Mouse (Mus musculus) embryonic facial prominence, embryonic 14.5 days (tissue): ENCODE data around the gene Iqcf5. TPM values are rescaled to one million over a fixed set of nuclear protein-coding genes. Genes with fewer than 3 reads are reported as not detected.
A peak's percentile ranks its signal among the peaks of the same experiment; 100 is the strongest.
"Not testable (repeated sequence)": the region's sequence is repeated elsewhere in the genome, so short reads cannot be mapped to it uniquely, and the experiment has no call there.

Experiments used
- ATAC-seq: fragments of 200-750 bp; cut with Nextera tagmentation; 2 replicates; pipeline ENCODE4 v1.8.0; 2017; ENCODE audit warnings: low read depth, moderate number of reproducible peaks, moderate TSS enrichment
- DNase-seq: peaks from one replicate; pipeline ENCODE4 v3.0.0-alpha.2; 2015; ENCODE audit warnings: low spot score
- H3K27ac ChIP-seq: fragments of 300-500 bp; sonication (generic); replicated peaks from 2 replicates; pipeline ENCODE4 v1.5.1; 2014; ENCODE audit warnings: low read depth, mild to moderate bottlenecking, low read length, moderate library complexity
- H3K27me3 ChIP-seq: fragments of 300-500 bp; sonication (generic); replicated peaks from 2 replicates; pipeline ENCODE4 v1.6.1; 2014; ENCODE audit warnings: low read length; ENCODE audit not compliant: control insufficient read depth, insufficient read depth
- H3K36me3 ChIP-seq: fragments of 300-500 bp; sonication (generic); 2 replicates; pipeline ENCODE4 v1.6.1; 2014; ENCODE audit warnings: low read length, mixed read lengths; ENCODE audit not compliant: control insufficient read depth, insufficient read depth
- H3K4me1 ChIP-seq: fragments of 300-500 bp; sonication (generic); 2 replicates; pipeline ENCODE4 v1.6.1; 2014; ENCODE audit warnings: antibody characterized with exemption, low read length; ENCODE audit not compliant: control insufficient read depth, insufficient read depth
- H3K4me2 ChIP-seq: fragments of 300-500 bp; sonication (generic); 2 replicates; pipeline ENCODE4 v1.6.1; 2014; ENCODE audit warnings: low read depth, mild to moderate bottlenecking, low read length, moderate library complexity, mixed read lengths
- H3K4me3 ChIP-seq: fragments of 300-500 bp; sonication (generic); 2 replicates; pipeline ENCODE4 v1.5.1; 2014; ENCODE audit warnings: low read depth, mild to moderate bottlenecking, low read length
- H3K9ac ChIP-seq: fragments of 300-500 bp; sonication (generic); 2 replicates; pipeline ENCODE4 v1.6.1; 2014; ENCODE audit warnings: low read depth, mild to moderate bottlenecking, low read length, moderate library complexity, mixed read lengths
- H3K9me3 ChIP-seq: fragments of 300-500 bp; sonication (generic); 2 replicates; pipeline ENCODE4 v1.6.1; 2016; ENCODE audit warnings: low read length; ENCODE audit not compliant: control insufficient read depth
- WGBS: fragments of 180-500 bp; shearing (Covaris S2); extraction: QIAGEN DNeasy Blood & Tissue Kit; methylation state at CpG from one replicate; pipeline ENCODE4 v1.1.7; 2014; 5-methylcytosine and 5-hydroxymethylcytosine counted together
- polyA plus RNA-seq: library from polyadenylated mRNA; unstranded; fragments of >200 nt; fragmentation: Nextera tagmentation; extraction: Ambion mirVana; gene quantifications from 2 replicates; pipeline ENCODE4 v1.2.1, GENCODE M21; 2014

Iqcf5 gene
- polyA plus RNA-seq, 1 experiment from 2014 or later: not detected

- H3K9me3 ChIP-seq: no peaks in the 10 kb centered on the region
- no peak for DNase-seq
- H3K9ac ChIP-seq: no peak overlapping the region
- peaks cover 57% of the 10 kb centered on the region for H3K36me3 ChIP-seq
- WGBS: 89% methylated on average over 9 of the region's 10 CpGs
- H3K27ac ChIP-seq: no peak overlapping the region
- H3K4me2 ChIP-seq: no peak overlapping the region
- H3K4me1 ChIP-seq: no peaks in the 10 kb centered on the region
- no peak overlapping the region for H3K4me3 ChIP-seq
- no peak for ATAC-seq
- no peaks in the 10 kb centered on the region for H3K27me3 ChIP-seq
These were observed 29.3 kb upstream of the Iqcf5 start for GRCm38 (mm10) chr9:106485076-106485475.

DNA sequence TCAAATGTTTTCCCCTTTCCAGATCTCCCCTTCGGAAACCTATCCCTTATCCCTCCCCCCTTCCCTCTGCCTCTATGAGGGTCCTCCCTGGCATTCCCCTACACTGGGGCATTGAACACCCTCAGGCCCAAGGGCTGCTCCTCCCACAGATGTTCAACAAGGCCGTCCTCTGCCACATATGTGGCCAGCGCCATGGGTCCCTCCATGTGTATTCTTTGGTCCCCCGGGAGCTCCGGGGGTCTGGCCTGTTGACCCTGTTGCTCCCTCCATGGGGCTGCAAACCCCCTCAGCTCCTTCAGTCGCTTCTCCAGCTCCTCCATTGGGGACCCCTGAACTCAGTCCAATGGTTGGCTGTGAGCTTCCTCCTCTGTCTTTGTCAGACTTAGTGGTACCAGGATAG, 26.8 kb upstream of the Iqcf5 start:
- H3K36me3 ChIP-seq: peaks cover 39% of the 10 kb centered on the region
- 84% methylated on average over 6 of the region's 6 CpGs for WGBS
- ATAC-seq, H3K9me3 ChIP-seq, H3K27me3 ChIP-seq, H3K27ac ChIP-seq, H3K9ac ChIP-seq, H3K4me3 ChIP-seq, H3K4me1 ChIP-seq, H3K4me2 ChIP-seq, DNase-seq: not testable (repeated sequence)

DNA sequence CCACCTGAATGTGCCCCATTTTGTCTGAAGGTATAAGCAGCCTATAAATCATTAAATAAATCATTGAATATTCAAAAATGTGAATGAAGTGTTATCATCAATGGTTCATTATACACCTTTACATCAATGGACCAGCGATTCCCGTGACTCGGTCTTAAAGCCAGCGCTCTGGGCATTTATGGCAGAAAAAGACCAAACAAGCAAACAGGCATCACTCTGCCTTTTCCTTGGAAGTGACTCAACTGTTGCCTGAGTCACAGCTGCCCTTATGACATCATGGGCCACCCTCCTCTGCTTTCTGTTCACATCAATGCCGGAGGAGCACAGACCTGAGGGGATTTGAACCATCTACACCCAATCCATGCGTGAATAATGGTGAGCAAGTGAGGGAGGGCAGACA, 14.7 kb upstream of the Iqcf5 start, which contains the start of gene Iqcf1:
Iqcf1 (plus strand) TSS at position 301 of the 400 bp plus-strand sequence.
- no peaks in the 10 kb centered on the region for H3K36me3 ChIP-seq
- ATAC-seq: no peak
- no peak within 1 kb of the TSS for H3K27ac ChIP-seq
- H3K4me2 ChIP-seq: no peak within 1 kb of the TSS
- DNase-seq: no peak
- no peaks in the 10 kb centered on the region for H3K4me1 ChIP-seq
- H3K27me3 ChIP-seq: no peaks in the 10 kb centered on the region
- no peak within 1 kb of the TSS for H3K9ac ChIP-seq
- no peaks in the 10 kb centered on the region for H3K9me3 ChIP-seq
- H3K4me3 ChIP-seq: no peak within 1 kb of the TSS
- 93% methylated on average over 6 of the region's 6 CpGs for WGBS

DNA sequence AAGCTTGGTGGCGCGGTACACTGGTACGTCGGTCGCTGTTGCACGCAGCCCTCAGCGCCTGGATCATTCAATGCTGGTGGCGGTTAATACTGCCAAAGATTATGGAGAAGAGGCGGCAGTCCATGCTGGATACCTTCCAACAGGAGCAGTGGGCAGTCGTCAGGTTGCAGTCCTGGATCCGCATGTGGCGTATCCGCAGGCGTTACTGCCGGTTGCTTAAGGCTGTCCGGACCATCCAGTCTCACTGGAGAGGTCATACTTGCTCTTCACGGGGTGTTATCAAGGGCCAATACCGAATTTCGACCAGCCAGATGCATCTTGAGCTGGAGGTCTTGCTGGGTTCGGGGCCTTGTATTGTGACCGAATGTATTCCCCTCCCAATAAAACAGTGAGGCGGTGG, 12.5 kb upstream of the Iqcf5 start:
- H3K9me3 ChIP-seq: no peaks in the 10 kb centered on the region
- no peak overlapping the region for H3K4me3 ChIP-seq
- H3K4me2 ChIP-seq: no peak overlapping the region
- H3K9ac ChIP-seq: no peak overlapping the region
- no peak overlapping the region for H3K27ac ChIP-seq
- ATAC-seq (no peak), DNase-seq (no peak)
- no peaks in the 10 kb centered on the region for H3K27me3 ChIP-seq
- 87% methylated on average over 22 of the region's 22 CpGs for WGBS
- no peaks in the 10 kb centered on the region for H3K36me3 ChIP-seq
- no peaks in the 10 kb centered on the region for H3K4me1 ChIP-seq

GRCm38 (mm10) chr9:106504246-106504645, 10.1 kb upstream of the Iqcf5 start:
- no peak overlapping the region for H3K4me3 ChIP-seq
- DNase-seq (no peak), ATAC-seq (no peak)
- H3K36me3 ChIP-seq: no peaks in the 10 kb centered on the region
- no peaks in the 10 kb centered on the region for H3K4me1 ChIP-seq
- 76% methylated on average over 6 of the region's 6 CpGs for WGBS
- no peaks in the 10 kb centered on the region for H3K9me3 ChIP-seq
- no peak overlapping the region for H3K4me2 ChIP-seq
- no peak overlapping the region for H3K9ac ChIP-seq
- no peaks in the 10 kb centered on the region for H3K27me3 ChIP-seq
- no peak overlapping the region for H3K27ac ChIP-seq

DNA sequence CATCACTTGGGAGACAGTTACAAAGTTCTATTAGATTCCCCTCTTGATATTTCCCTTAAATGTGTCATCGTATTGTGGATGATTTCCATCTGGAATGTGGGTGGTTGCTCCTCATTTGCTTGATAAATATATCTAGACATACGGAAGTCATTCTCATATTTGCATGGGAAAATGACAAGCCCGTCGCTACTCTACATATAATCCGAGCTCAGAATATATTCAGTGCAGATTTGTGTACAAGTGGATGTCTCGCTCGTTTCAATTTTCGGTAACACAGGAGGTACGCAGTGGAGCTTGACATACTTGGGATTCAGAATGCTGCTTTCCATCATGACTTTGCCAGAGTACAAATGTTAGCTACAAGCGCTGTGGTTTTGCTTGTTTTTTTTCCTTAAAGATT, 5.0 kb upstream of the Iqcf5 start:
- ATAC-seq (no peak), DNase-seq (no peak)
- Histone ChIP-seq H3K4me2 (no peak overlapping the region), H3K4me1 (no peaks in the 10 kb centered on the region), H3K27ac (no peak overlapping the region), H3K27me3 (no peaks in the 10 kb centered on the region), H3K36me3 (no peaks in the 10 kb centered on the region), H3K4me3 (no peak overlapping the region), H3K9me3 (no peaks in the 10 kb centered on the region), H3K9ac (no peak overlapping the region)
- WGBS: 87% methylated on average over 10 of the region's 10 CpGs

DNA sequence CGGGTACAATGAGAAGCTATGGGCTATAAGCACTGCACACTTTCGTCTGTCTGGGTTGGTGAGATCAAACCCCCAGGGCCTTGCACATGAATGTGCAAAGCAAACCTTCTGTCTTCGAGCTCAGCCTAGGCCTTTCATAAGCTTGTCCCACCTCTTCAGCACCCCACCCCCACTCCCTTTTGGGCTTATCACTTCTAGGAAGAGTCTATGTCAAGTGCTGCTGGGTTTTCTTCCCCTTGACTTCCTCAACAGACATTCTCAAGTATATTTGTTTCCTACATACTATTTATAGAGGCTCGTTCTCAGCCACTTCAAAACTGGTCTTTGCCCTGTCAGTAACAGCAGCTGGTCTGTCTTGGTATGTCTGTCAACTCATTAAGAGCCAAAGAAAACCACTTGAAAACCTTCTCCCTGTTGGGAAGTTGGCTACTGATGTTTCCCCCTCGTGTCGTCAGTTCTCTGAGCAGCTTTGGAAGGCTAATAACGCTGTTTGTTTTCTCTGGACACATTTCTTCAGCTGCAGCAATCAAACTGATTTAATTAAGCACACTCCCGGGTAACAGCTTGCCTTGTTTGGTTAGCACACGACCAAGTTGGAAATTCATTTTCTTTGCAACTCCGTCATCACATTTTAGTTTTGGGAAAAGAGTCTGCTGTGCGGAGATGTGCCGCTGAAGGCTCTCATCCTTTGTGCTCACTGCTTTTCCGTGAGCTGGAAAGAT, 1.5 kb upstream of the Iqcf5 start:
- Histone ChIP-seq H3K9ac (no peak overlapping the region), H3K36me3 (no peaks in the 10 kb centered on the region), H3K4me2 (no peak overlapping the region), H3K27ac (no peak overlapping the region), H3K9me3 (no peaks in the 10 kb centered on the region), H3K4me1 (no peaks in the 10 kb centered on the region), H3K27me3 (no peaks in the 10 kb centered on the region), H3K4me3 (no peak overlapping the region)
- no peak for ATAC-seq
- 58% methylated on average over 13 of the region's 13 CpGs for WGBS
- DNase-seq: peak; percentile 13

DNA sequence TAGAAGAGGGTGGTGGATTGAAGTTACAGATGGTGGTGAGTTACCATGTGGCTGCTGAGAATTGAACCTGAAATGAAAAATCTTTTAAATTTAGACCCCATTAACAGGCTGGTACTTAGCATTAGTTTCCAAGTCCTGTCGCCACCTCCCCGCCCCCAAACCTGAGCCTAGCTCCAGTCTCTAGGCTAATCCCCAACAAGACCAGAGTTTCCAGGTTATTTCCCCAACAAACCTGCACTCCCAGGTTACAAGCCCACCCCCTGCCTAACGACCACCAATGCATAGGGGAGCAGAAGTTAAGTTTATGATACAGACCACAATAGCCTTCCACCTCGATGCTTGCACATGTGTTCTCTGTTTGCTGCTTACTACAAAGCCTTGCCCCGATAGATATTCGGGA, 807 bp upstream of the Iqcf5 start:
- no peak overlapping the region for H3K27ac ChIP-seq
- H3K9ac ChIP-seq: no peak overlapping the region
- H3K4me3 ChIP-seq: no peak overlapping the region
- no peak for ATAC-seq
- DNase-seq: no peak
- no peaks in the 10 kb centered on the region for H3K4me1 ChIP-seq
- 71% methylated on average over 6 of the region's 6 CpGs for WGBS
- no peaks in the 10 kb centered on the region for H3K36me3 ChIP-seq
- no peaks in the 10 kb centered on the region for H3K9me3 ChIP-seq
- no peak overlapping the region for H3K4me2 ChIP-seq
- no peaks in the 10 kb centered on the region for H3K27me3 ChIP-seq

GRCm38 (mm10) chr9:106519433-106519832, 5.1 kb downstream of the Iqcf5 start:
- H3K9ac ChIP-seq: no peak overlapping the region
- ATAC-seq (no peak), DNase-seq (peak; percentile 11)
- H3K27ac ChIP-seq: no peak overlapping the region
- no peaks in the 10 kb centered on the region for H3K4me1 ChIP-seq
- no peaks in the 10 kb centered on the region for H3K36me3 ChIP-seq
- 56% methylated on average over 2 of the region's 2 CpGs for WGBS
- H3K9me3 ChIP-seq: no peaks in the 10 kb centered on the region
- no peaks in the 10 kb centered on the region for H3K27me3 ChIP-seq
- H3K4me3 ChIP-seq: no peak overlapping the region
- H3K4me2 ChIP-seq: no peak overlapping the region
